Mouse (Mus musculus): ENCODE results near the gene Megf6.

DNA sequence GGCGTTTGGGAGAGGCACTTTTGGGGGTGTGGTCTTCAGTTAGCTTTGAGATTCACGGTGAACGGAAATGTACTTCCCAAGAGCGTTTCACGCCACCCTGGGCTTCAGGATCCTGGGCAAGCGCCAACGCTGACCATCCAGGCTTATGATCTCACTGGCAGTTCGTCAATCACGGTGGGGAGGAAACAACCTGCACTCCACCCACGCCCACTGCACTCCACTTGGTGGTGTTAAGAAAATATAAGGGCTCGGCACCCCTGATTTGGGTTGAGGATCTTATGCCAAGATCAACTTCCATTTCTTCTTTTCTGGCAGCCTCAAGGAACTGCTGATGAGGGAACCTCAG, 143.1 kb downstream of the Megf6 start:
- TF ChIP-seq POLR2A (IDR thresholded peaks at IDR 0.05; ENCODE audit: insufficient read depth, low read length), result no peak
- TF ChIP-seq CTCF (IDR thresholded peaks at IDR 0.05; ENCODE audit: low read depth, low read length), result no peak
